Mouse (Mus musculus) kidney, embryonic 15.5 days (tissue): ENCODE measurements around the gene Gpr3. TPM values are rescaled to one million over a fixed set of nuclear protein-coding genes. Genes with fewer than 3 reads are reported as not detected.

Experiments
- ATAC-seq: fragments of 200-750 bp; cut with Nextera tagmentation; replicated peaks from 2 replicates; pipeline ENCODE4 v1.8.0; 2017; ENCODE audit warnings: moderate TSS enrichment; ENCODE audit not compliant: low FRiP score
- H3K27ac ChIP-seq: fragments of 300-500 bp; sonication (generic); 2 replicates; pipeline ENCODE4 v1.5.1; 2015; ENCODE audit warnings: mild to moderate bottlenecking, inconsistent platforms
- H3K27me3 ChIP-seq: fragments of 300-500 bp; sonication (generic); 2 replicates; pipeline ENCODE4 v1.6.1; 2015; ENCODE audit warnings: inconsistent platforms
- H3K36me3 ChIP-seq: fragments of 300-500 bp; sonication (generic); 2 replicates; pipeline ENCODE4 v1.6.1; 2015; ENCODE audit warnings: inconsistent platforms
- H3K4me1 ChIP-seq: fragments of 300-500 bp; sonication (generic); 2 replicates; pipeline ENCODE4 v1.6.1; 2015; ENCODE audit warnings: inconsistent platforms
- H3K4me2 ChIP-seq: fragments of 300-500 bp; sonication (generic); 2 replicates; pipeline ENCODE4 v1.6.1; 2015; ENCODE audit warnings: moderate library complexity, mild to moderate bottlenecking, inconsistent platforms
- H3K4me3 ChIP-seq: fragments of 300-500 bp; sonication (generic); replicated peaks from 2 replicates; pipeline ENCODE4 v1.5.1; 2015; ENCODE audit warnings: mild to moderate bottlenecking, inconsistent platforms
- H3K9ac ChIP-seq: fragments of 300-500 bp; sonication (generic); 2 replicates; pipeline ENCODE4 v1.6.1; 2015; ENCODE audit warnings: mild to moderate bottlenecking, inconsistent platforms
- H3K9me3 ChIP-seq: fragments of 300-500 bp; sonication (generic); replicated peaks from 2 replicates; pipeline ENCODE4 v1.6.1; 2016; ENCODE audit warnings: inconsistent platforms
- WGBS: fragments of 180-500 bp; shearing (Covaris S2); methylation state at CpG from one replicate; pipeline ENCODE4 v1.1.7; 2015; ENCODE audit warnings: mixed read lengths; 5-methylcytosine and 5-hydroxymethylcytosine counted together
- polyA plus RNA-seq: library from polyadenylated mRNA; unstranded; fragments of >200 nt; fragmentation: Nextera tagmentation; extraction: Ambion mirVana; gene quantifications from 2 replicates; pipeline ENCODE4 v1.2.1, GENCODE M21; 2015

Gene Gpr3
- 0.09 and 0.12 TPM in 2 replicates for polyA plus RNA-seq

GRCm38 (mm10) chr4:133211751-133212561, at the start of gene Gpr3, which contains the start of gene Cd164l2:
TSS of gene Gpr3 (minus strand) at chr4:133212536.
TSS of gene Cd164l2 (plus strand) at chr4:133212131.
- Histone ChIP-seq H3K4me1 (peaks cover 26% of the 10 kb centered on the region), H3K4me3 (peak within 1 kb of the TSS; percentile 58), H3K27ac (no peak within 1 kb of the TSS), H3K9me3 (no peaks in the 10 kb centered on the region), H3K36me3 (no peaks in the 10 kb centered on the region), H3K9ac (peak within 1 kb of the TSS; percentile 52), H3K27me3 (peaks cover 45% of the 10 kb centered on the region), H3K4me2 (peak within 1 kb of the TSS; percentile 98)
- WGBS: 2% methylated on average over 52 of the region's 52 CpGs
- peak; percentile 35 for ATAC-seq

- Histone ChIP-seq H3K27ac (no peak overlapping the region), H3K9ac (no peak overlapping the region), H3K36me3 (peaks cover 32% of the 10 kb centered on the region), H3K4me2 (no peak overlapping the region), H3K4me1 (peaks cover 4% of the 10 kb centered on the region), H3K9me3 (no peaks in the 10 kb centered on the region), H3K4me3 (no peak overlapping the region), H3K27me3 (peaks cover 13% of the 10 kb centered on the region)
- whole genome bisulfite sequencing: 52% methylated on average over 10 of the region's 10 CpGs
- no peak for ATAC-seq
These were observed 49.5 kb upstream of the Gpr3 start for GRCm38 (mm10) chr4:133261641-133262374.

GRCm38 (mm10) chr4:133257798-133258408, 45.6 kb upstream of the Gpr3 start:
- peaks cover 19% of the 10 kb centered on the region for H3K4me1 ChIP-seq
- 76% methylated on average over 12 of the region's 12 CpGs for WGBS
- H3K4me3 ChIP-seq: no peak overlapping the region
- H3K27me3 ChIP-seq: peaks cover 35% of the 10 kb centered on the region
- no peak overlapping the region for H3K9ac ChIP-seq
- no peaks in the 10 kb centered on the region for H3K9me3 ChIP-seq
- H3K36me3 ChIP-seq: no peaks in the 10 kb centered on the region
- H3K27ac ChIP-seq: no peak overlapping the region
- H3K4me2 ChIP-seq: no peak overlapping the region
- ATAC-seq: no peak

GRCm38 (mm10) chr4:133257230-133257629, 44.9 kb upstream of the Gpr3 start:
- H3K9ac ChIP-seq: peak overlapping the region; percentile 19; the same call in 1 of the 2 replicates
- no peaks in the 10 kb centered on the region for H3K9me3 ChIP-seq
- WGBS: 24% methylated on average over 12 of the region's 12 CpGs
- no peaks in the 10 kb centered on the region for H3K36me3 ChIP-seq
- no peak; the same call in 1 of the 2 replicates for ATAC-seq
- H3K27me3 ChIP-seq: peaks cover 40% of the 10 kb centered on the region
- peak overlapping the region; percentile 49 for H3K4me2 ChIP-seq
- H3K27ac ChIP-seq: no peak overlapping the region
- H3K4me1 ChIP-seq: peaks cover 22% of the 10 kb centered on the region
- peak overlapping the region; percentile 9; the same call in 1 of the 2 replicates for H3K4me3 ChIP-seq

- H3K36me3 ChIP-seq: no peaks in the 10 kb centered on the region
- H3K9ac ChIP-seq: peak overlapping the region; percentile 19; the same call in 1 of the 2 replicates
- no peaks in the 10 kb centered on the region for H3K9me3 ChIP-seq
- peak; percentile 47 for ATAC-seq
- peaks cover 24% of the 10 kb centered on the region for H3K4me1 ChIP-seq
- H3K27me3 ChIP-seq: peaks cover 44% of the 10 kb centered on the region
- 15% methylated on average over 24 of the region's 24 CpGs for WGBS
- peak overlapping the region; percentile 9 for H3K4me3 ChIP-seq
- no peak overlapping the region for H3K27ac ChIP-seq
- peak overlapping the region; percentile 49 for H3K4me2 ChIP-seq
These were observed 44.5 kb upstream of the Gpr3 start for GRCm38 (mm10) chr4:133256820-133257219.

GRCm38 (mm10) chr4:133255392-133255791, 43.1 kb upstream of the Gpr3 start:
- H3K27me3 ChIP-seq: peaks cover 59% of the 10 kb centered on the region
- 72% methylated on average over 6 of the region's 6 CpGs for WGBS
- H3K4me1 ChIP-seq: peaks cover 38% of the 10 kb centered on the region
- no peak for ATAC-seq
- no peak overlapping the region for H3K27ac ChIP-seq
- no peak overlapping the region for H3K9ac ChIP-seq
- H3K4me2 ChIP-seq: no peak overlapping the region
- H3K36me3 ChIP-seq: no peaks in the 10 kb centered on the region
- H3K4me3 ChIP-seq: no peak overlapping the region
- no peaks in the 10 kb centered on the region for H3K9me3 ChIP-seq

- 28% methylated on average over 12 of the region's 12 CpGs for WGBS
These were observed 41.1 kb upstream of the Gpr3 start for GRCm38 (mm10) chr4:133253412-133253811.

DNA sequence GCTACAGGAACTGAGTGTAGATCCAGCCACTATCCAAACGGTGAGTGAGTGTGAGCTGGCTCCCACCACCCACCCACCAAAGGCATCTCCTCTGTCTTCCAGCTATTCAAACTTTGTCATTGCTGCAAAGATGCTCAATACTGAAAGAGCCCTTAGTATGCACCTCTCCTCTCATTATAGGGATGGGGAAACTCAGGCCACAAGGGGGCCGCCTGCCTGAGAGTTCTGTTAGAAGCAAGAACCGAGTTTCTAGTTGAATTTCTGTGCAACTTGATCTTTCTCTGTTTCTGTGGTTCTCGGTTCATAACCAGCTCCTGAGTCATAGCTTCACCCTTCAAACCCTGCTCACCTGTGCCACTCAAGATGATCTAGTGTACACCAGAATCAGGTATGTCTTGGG, 39.8 kb upstream of the Gpr3 start:
- Histone ChIP-seq H3K9ac (no peak overlapping the region), H3K4me1 (peaks cover 53% of the 10 kb centered on the region), H3K4me2 (0 out of 2 replicates have a peak overlapping the region, but pooled peaks have one; percentile 83), H3K4me3 (no peak overlapping the region), H3K27me3 (peaks cover 78% of the 10 kb centered on the region), H3K27ac (no peak overlapping the region), H3K36me3 (no peaks in the 10 kb centered on the region), H3K9me3 (no peaks in the 10 kb centered on the region)
- 54% methylated on average over 4 of the region's 4 CpGs for WGBS
- no peak for ATAC-seq

More at GRCm38 (mm10) chr4:133253412-133253811, 41.1 kb upstream of the Gpr3 start:
- peaks cover 75% of the 10 kb centered on the region for H3K27me3 ChIP-seq
- peaks cover 49% of the 10 kb centered on the region for H3K4me1 ChIP-seq
- peak overlapping the region; percentile 33; the same call in 1 of the 2 replicates for H3K27ac ChIP-seq
- 0 out of 2 replicates have a peak, but pooled peaks have one; percentile 31 for ATAC-seq
- no peak overlapping the region for H3K4me3 ChIP-seq
- no peaks in the 10 kb centered on the region for H3K9me3 ChIP-seq
- H3K36me3 ChIP-seq: no peaks in the 10 kb centered on the region
- H3K9ac ChIP-seq: no peak overlapping the region
- H3K4me2 ChIP-seq: no peak overlapping the region

DNA sequence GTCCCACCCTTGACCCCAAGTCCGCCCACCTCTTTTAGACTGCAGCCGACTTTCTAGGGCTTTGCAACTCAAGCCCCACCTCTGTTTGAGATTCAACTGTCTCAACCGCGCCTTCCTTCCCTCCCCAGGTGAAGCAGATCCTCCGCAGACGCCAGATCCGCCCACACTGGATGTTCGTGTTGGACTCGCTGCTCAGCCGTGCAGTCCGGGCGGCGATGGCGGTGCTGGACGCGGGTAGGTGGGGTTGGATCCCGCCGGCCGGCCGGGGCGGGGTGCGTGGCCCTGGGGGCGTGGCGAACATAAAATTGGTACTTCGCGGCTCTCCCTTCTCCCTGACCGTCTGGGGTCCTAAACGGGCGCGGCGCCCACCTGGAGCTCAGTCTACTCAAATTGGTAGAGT, 38.9 kb upstream of the Gpr3 start:
- H3K4me1 ChIP-seq: peaks cover 52% of the 10 kb centered on the region
- WGBS: 3% methylated on average over 31 of the region's 31 CpGs
- ATAC-seq: no peak
- H3K4me3 ChIP-seq: peak overlapping the region; percentile 43
- peak overlapping the region; percentile 83 for H3K4me2 ChIP-seq
- H3K9ac ChIP-seq: 0 out of 2 replicates have a peak overlapping the region, but pooled peaks have one; percentile 41
- peaks cover 78% of the 10 kb centered on the region for H3K27me3 ChIP-seq
- H3K27ac ChIP-seq: no peak overlapping the region
- H3K36me3 ChIP-seq: no peaks in the 10 kb centered on the region
- H3K9me3 ChIP-seq: no peaks in the 10 kb centered on the region

DNA sequence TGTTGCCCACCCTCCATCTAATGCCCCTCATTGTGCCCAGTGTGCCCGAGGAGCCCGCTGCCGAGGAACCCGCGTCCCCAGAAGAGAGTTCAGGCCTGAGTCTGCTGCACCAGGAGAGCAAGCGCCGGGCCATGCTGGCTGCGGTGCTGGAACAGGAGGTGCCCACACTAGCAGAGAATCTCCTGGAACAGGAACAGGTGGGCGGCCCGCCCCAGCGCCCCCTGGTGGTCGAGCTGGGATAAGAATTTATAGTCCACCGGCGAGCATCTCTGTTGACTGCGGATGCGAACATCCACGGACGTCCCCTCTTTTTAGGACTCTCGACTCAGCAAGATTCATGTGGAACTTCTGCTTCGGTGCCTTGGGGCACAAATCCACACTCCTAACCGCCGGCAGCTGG, 38.3 kb upstream of the Gpr3 start:
- no peak overlapping the region for H3K27ac ChIP-seq
- peaks cover 52% of the 10 kb centered on the region for H3K4me1 ChIP-seq
- 0 out of 2 replicates have a peak overlapping the region, but pooled peaks have one; percentile 41 for H3K9ac ChIP-seq
- WGBS: 4% methylated on average over 22 of the region's 22 CpGs
- H3K4me3 ChIP-seq: peak overlapping the region; percentile 43
- H3K36me3 ChIP-seq: no peaks in the 10 kb centered on the region
- H3K27me3 ChIP-seq: peaks cover 76% of the 10 kb centered on the region
- no peak for ATAC-seq
- H3K4me2 ChIP-seq: peak overlapping the region; percentile 83
- H3K9me3 ChIP-seq: no peaks in the 10 kb centered on the region

DNA sequence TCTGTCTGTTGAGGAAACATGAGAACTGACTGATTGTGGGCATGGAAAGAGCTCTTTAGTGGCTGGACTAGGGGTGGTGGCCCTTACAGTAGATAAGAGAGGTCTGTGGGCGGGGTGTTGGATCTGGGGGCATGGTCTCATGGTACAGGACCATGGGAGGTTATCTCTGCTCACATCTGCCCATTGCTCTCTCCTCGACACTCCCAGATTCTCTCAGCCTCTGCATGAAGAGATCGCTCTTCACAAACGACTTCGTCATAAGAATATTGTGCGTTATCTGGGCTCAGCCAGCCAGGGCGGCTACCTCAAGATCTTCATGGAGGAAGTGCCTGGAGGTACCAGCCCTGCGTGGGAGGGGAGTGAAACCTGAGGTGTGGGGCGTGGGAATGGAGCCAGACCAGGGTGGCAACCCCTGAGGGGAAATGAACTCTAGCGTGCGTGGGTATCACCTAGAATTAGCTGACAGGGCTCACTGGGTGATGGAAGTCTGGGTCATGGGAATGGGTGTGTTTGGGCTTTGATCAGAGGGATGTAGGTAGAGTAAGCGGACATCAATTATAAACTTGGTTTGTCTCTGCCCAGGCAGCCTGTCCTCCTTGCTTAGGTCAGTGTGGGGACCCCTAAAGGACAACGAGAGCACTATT, 35.6 kb upstream of the Gpr3 start:
- Histone ChIP-seq H3K27me3 (peaks cover 82% of the 10 kb centered on the region), H3K27ac (no peak overlapping the region), H3K4me2 (no peak overlapping the region), H3K9me3 (no peaks in the 10 kb centered on the region), H3K4me3 (no peak overlapping the region), H3K4me1 (peaks cover 49% of the 10 kb centered on the region), H3K9ac (no peak overlapping the region), H3K36me3 (no peaks in the 10 kb centered on the region)
- WGBS: 61% methylated on average over 13 of the region's 13 CpGs
- peak; percentile 42; the same call in 1 of the 2 replicates for ATAC-seq
